Mouse (Mus musculus): ENCODE measurements at regions not wholly inside any gene's neighbourhood (a gene's known extent, or its start where the extent isn't known, plus 50 kb on each side); places are given as distances from the start of the nearest gene placed in this dataset.

GRCm38 (mm10) chr8:97942921-97943320 is 1473.3 kb downstream of the Cdh8 start:
- peak in 1 of 2 experiments; percentile 2 for DNase-seq

GRCm38 (mm10) chr8:97936836-97937235 is 1479.4 kb downstream of the Cdh8 start:
- DNase-seq: peak; percentile 64 to 76
